Mouse (Mus musculus) hindbrain, embryonic 10.5 days (tissue): ENCODE results near the gene Bmp7. TPM values are rescaled to one million over a fixed set of nuclear protein-coding genes. Genes with fewer than 3 reads are reported as not detected.

Experiments used
- DNase-seq: peaks from one replicate; pipeline ENCODE4 v3.0.0-alpha.2; 2017; ENCODE audit warnings: low spot score
- H3K27ac ChIP-seq: fragments of 300-500 bp; sonication (generic); 2 replicates; pipeline ENCODE4 v1.5.1; 2016; ENCODE audit warnings: mild to moderate bottlenecking, moderate library complexity
- H3K27me3 ChIP-seq: fragments of 300-500 bp; sonication (generic); 2 replicates; pipeline ENCODE4 v1.6.1; 2016; ENCODE audit warnings: mild to moderate bottlenecking; ENCODE audit not compliant: poor library complexity, insufficient read depth, severe bottlenecking
- H3K36me3 ChIP-seq: fragments of 300-500 bp; sonication (generic); 2 replicates; pipeline ENCODE4 v1.6.1; 2016; ENCODE audit warnings: mild to moderate bottlenecking, moderate library complexity
- H3K4me1 ChIP-seq: fragments of 300-500 bp; sonication (generic); replicated peaks from 2 replicates; pipeline ENCODE4 v1.6.1; 2016; ENCODE audit warnings: mild to moderate bottlenecking
- H3K4me3 ChIP-seq: fragments of 300-500 bp; sonication (generic); 2 replicates; pipeline ENCODE4 v1.5.1; 2016; ENCODE audit warnings: mild to moderate bottlenecking, moderate library complexity
- H3K9me3 ChIP-seq: fragments of 300-500 bp; sonication (generic); 2 replicates; pipeline ENCODE4 v1.6.1; 2016; ENCODE audit warnings: mild to moderate bottlenecking, moderate library complexity
- WGBS: fragments of 180-500 bp; shearing (Covaris S2); methylation state at CpG from one replicate; pipeline ENCODE4 v1.1.7; 2016; 5-methylcytosine and 5-hydroxymethylcytosine counted together
- polyA plus RNA-seq: library from polyadenylated mRNA; unstranded; fragments of >200 nt; fragmentation: Nextera tagmentation; extraction: Ambion mirVana; gene quantifications from 2 replicates; pipeline ENCODE4 v1.2.1, GENCODE M21; 2016

The Bmp7 gene
- polyA plus RNA-seq, 1 experiment from 2014 or later: 12.9 TPM

DNA sequence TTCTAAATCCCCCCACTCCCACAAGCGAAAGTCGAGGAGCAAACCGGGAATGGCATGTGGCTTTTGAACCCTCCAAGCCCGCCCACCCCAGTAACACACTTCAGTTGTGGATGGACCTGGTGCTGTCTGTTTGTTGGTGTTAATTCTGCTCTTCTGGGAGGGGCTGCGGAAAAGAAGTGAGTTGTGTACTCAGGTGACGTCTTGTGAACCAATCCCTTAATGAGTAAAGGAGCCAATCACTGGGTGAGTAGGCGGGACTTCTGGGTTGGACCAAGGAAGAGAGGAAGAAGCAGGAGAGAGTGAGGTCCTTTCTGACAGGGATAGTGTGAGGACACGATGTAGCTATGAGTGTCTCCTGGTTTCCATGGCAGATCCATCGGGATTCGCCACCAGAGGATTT lies 83.1 kb downstream of the Bmp7 start:
- 0 out of 2 replicates have a peak overlapping the region, but pooled peaks have one; percentile 25 for H3K27ac ChIP-seq
- H3K4me1 ChIP-seq: peaks cover 25% of the 10 kb centered on the region
- peaks cover 8% of the 10 kb centered on the region for H3K27me3 ChIP-seq
- H3K36me3 ChIP-seq: no peaks in the 10 kb centered on the region
- DNase-seq: no peak
- 63% methylated on average over 10 of the region's 10 CpGs for WGBS
- no peak overlapping the region for H3K4me3 ChIP-seq
- peaks cover 4% of the 10 kb centered on the region; the same call in 1 of the 2 replicates for H3K9me3 ChIP-seq

DNA sequence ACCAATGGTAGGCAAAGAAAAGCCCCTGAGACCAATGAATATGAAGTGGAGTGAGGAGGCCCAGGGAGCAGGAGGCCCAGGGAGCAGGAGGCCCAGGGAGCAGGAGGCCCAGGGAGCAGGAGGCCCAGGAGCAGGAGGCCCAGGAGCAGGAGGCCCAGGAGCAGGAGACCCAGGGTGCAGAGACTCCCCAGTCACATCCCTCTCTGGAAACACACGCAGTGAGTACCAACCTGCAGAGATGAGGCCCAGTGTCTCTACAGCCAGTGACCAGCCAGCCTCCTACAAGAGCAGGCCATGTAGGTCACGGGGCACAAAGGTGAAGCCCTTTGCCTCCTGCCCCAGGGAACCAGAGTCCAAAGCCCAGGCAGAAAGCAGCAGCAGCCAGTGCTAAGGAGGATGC lies 83.6 kb downstream of the Bmp7 start:
- peaks cover 30% of the 10 kb centered on the region for H3K4me1 ChIP-seq
- H3K36me3 ChIP-seq: no peaks in the 10 kb centered on the region
- H3K27ac ChIP-seq: peak overlapping the region; percentile 25; the same call in 1 of the 2 replicates
- DNase-seq: no peak
- H3K4me3 ChIP-seq: no peak overlapping the region
- H3K9me3 ChIP-seq: peaks cover 4% of the 10 kb centered on the region; the same call in 1 of the 2 replicates
- WGBS: 35% methylated on average over 2 of the region's 2 CpGs
- H3K27me3 ChIP-seq: peaks cover 8% of the 10 kb centered on the region

DNA sequence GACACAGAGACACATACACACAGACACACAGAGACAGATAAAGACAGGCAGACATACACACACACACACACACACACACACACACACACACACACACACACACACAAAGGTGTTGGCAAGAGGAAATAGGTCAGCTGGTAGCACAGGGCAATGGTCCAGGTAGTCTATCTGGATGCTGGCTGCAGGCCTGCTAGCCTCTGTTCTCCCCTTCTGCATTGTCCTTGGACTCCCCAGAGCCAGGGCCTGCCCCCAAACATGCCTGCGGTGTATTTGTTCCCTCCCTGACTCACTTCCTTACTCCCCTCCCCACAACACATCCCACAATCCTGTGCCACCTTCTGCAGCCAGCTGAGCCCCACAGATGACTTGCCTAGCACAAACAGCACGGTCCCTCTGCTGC lies 86.0 kb downstream of the Bmp7 start:
- DNase-seq: no peak
- no peak overlapping the region for H3K4me3 ChIP-seq
- H3K27me3 ChIP-seq: peaks cover 3% of the 10 kb centered on the region; the same call in 1 of the 2 replicates
- H3K36me3 ChIP-seq: no peaks in the 10 kb centered on the region
- WGBS: 81% methylated on average over 2 of the region's 2 CpGs
- H3K4me1 ChIP-seq: peaks cover 28% of the 10 kb centered on the region
- no peak overlapping the region for H3K27ac ChIP-seq
- peaks cover 2% of the 10 kb centered on the region; the same call in 1 of the 2 replicates for H3K9me3 ChIP-seq

DNA sequence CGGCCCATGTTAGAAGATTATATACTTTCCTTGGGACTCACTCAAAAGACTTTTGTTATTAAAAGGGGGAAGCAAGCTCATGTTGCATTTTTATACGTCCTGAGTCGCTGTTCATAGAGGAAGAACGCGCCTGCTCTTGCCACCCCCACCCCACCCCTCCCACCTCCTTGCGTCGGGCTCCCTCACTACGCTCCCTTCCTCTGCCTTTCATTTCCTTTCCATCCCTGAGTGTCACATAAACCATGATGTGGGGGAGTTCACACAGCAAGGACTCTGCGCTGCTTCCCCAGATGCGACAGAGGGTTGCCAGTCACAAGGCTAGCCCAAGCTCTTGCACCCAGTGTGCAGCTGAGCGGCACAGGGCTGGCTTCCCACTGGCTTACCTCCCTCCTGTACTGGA lies 88.3 kb downstream of the Bmp7 start:
- 81% methylated on average over 11 of the region's 11 CpGs for WGBS
- Histone ChIP-seq H3K27ac (no peak overlapping the region), H3K4me1 (peaks cover 36% of the 10 kb centered on the region), H3K4me3 (no peak overlapping the region), H3K36me3 (no peaks in the 10 kb centered on the region), H3K27me3 (peaks cover 3% of the 10 kb centered on the region; the same call in 1 of the 2 replicates), H3K9me3 (no peaks in the 10 kb centered on the region)
- no peak for DNase-seq

DNA sequence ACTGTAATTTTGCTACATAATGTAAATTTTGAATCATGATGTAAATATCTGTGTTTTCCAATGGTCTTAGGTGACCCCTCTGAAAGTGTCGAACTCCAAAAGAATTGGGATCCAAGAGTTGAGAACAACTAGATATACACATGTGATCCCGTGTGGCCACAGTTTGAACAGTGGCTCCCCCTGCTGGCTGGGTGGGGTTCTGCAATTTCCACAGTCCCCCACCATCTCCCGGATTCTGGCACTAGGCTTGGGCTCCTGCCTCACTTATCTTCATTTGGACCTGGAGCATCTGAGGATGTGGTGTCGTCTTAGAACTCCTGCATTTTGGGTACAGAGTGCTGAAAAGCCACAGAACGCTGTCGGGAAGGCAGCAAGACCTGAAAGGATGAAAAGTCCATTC lies 91.9 kb downstream of the Bmp7 start:
- H3K36me3 ChIP-seq: no peaks in the 10 kb centered on the region
- no peak overlapping the region for H3K4me3 ChIP-seq
- no peaks in the 10 kb centered on the region for H3K9me3 ChIP-seq
- H3K27me3 ChIP-seq: peaks cover 3% of the 10 kb centered on the region
- no peak overlapping the region for H3K27ac ChIP-seq
- DNase-seq: no peak
- 68% methylated on average over 6 of the region's 6 CpGs for WGBS
- peaks cover 38% of the 10 kb centered on the region for H3K4me1 ChIP-seq

DNA sequence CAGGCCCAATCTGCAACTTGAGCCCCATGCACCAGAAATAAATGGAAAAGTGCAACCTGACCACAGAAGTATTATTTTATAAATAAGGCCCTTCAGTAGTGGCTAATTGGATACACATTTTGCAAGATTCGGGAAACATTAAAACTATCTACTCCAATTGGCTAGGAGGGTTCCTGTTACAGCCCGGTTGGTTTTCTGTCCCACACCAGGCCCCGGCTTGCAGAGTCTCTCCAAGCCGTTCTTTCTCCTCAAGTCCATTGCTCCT lies 93.9 kb downstream of the Bmp7 start:
- no peaks in the 10 kb centered on the region for H3K36me3 ChIP-seq
- 77% methylated on average over 4 of the region's 4 CpGs for WGBS

DNA sequence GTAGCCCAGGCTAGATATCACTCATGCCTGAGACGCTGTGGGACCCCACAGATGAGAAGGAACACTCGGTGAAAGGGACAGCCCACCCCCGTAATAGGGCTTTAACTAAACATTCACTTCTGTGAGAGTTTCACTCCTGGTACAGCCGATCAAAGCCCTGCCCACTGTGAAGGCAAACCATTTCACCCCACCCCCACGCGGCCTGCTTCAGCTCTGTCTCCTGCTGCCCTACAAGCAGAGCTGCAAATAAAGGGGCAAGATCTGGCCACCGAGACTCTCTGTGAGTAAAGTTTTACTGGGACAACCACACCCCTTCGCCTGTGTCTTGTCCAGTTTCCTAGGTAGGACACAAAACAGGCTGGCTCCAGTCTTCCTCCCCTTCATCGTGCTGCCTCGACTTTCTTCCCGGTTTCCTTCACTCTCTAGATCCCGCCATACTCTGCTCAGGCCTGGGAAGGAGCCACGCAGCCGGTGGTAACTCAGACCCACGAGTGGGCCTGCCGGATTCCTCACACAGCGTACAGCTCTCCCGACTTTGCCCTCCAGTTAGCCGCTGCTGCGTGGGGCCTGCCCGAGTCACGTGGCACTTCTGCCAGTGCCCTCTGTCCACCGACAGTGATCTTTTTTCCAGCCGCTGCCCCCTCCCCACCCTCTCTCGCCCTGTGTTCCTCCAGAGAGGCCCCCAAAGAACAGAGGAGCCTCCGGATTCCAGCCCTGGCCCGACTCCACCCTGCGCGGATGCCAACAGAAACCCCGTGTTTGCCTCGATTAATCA lies 94.4 kb downstream of the Bmp7 start:
- Histone ChIP-seq H3K27me3 (no peaks in the 10 kb centered on the region; the same call in 1 of the 2 replicates), H3K4me3 (no peak overlapping the region), H3K4me1 (peaks cover 29% of the 10 kb centered on the region), H3K36me3 (no peaks in the 10 kb centered on the region), H3K9me3 (no peaks in the 10 kb centered on the region), H3K27ac (peak overlapping the region; percentile 64)
- no peak for DNase-seq
- WGBS: 62% methylated on average over 31 of the region's 31 CpGs

More for the DNA sequence above, 93.9 kb downstream of the Bmp7 start:
- DNase-seq: no peak
- Histone ChIP-seq H3K4me3 (no peak overlapping the region), H3K4me1 (peaks cover 25% of the 10 kb centered on the region), H3K9me3 (no peaks in the 10 kb centered on the region), H3K27ac (no peak overlapping the region), H3K27me3 (peaks cover 2% of the 10 kb centered on the region)

DNA sequence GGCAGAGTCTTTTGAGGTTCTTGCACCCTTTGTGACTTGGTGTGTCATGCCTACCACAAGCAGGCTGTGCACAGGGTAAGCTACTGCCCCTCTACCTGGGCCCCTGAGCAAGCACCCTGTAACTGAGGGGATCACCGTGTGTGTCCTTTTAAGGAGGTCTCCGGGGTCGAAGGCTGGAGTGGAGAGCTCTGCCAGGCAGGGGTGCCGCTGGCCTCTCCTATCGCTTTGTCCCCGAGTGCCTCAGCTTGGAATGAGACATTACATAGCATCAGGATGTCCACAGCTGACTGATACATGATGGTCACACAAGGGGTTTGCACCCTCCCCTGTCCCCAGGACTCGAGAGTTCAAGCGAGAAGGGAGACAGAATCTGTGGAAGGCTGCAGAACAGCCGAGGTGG lies 96.2 kb downstream of the Bmp7 start:
- no peak for DNase-seq
- H3K4me1 ChIP-seq: peaks cover 32% of the 10 kb centered on the region
- H3K27ac ChIP-seq: no peak overlapping the region
- H3K4me3 ChIP-seq: no peak overlapping the region
- WGBS: 84% methylated on average over 9 of the region's 9 CpGs
- no peaks in the 10 kb centered on the region for H3K36me3 ChIP-seq
- H3K27me3 ChIP-seq: peaks cover 6% of the 10 kb centered on the region
- H3K9me3 ChIP-seq: no peaks in the 10 kb centered on the region

DNA sequence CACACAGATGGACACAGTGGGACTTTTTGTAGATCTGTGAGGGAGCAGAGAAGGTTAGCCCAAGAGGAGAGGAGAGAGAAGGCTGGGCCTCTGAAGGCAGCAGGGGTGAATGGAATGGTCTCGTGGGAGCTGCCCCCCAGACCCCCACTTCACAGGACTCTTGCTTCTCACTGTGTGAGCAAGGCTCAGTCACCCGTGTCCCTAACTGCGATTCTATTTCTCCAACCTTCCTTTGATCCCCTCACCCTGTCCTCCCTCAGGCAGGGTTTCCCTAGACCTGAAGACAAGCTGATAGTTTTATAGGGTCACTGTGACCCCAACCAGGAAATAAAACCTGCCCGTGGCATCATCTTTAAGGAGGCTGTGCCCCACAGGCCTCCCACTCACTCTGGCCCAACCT lies 97.8 kb downstream of the Bmp7 start:
- 71% methylated on average over 4 of the region's 4 CpGs for WGBS

DNA sequence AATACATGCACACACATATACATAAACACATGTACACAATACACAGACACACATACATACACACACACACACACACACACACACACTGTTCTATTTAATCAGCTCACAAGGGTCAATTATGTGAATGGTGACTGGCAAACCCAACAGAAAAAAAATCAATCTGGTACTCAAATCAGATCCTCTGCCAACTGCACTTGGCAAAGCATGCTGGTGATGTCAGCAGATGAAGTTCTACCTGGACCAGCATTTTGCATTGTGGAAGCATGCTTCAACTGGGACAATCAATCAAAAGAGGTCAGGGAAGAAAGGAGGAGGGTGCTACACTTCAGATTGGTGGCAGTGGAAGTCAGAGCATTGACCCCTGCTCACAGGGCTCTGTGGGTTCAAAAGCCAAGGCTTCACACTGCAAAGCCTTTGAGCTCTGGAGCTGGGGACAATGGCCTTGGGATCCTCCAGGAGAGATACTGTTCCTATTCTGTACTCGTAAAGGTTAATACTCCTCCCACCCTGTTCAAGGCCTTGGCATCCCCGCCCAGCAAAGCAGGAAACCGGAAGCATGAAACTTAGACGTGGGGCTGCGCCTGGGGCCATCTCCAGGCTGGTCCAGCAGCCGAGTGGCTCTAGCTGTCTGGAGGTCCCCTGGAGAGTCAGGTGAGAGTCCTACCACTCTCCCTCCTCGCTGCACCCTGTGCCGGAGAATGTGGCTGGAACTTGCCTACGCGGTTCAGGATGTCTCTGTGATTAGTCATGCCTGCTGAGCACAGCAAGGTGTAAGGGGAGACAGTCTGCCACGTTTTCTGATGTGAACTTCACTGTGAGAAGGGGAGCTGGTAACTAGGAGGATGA lies 99.0 kb downstream of the Bmp7 start:
- no peak overlapping the region for H3K27ac ChIP-seq
- H3K4me1 ChIP-seq: peaks cover 38% of the 10 kb centered on the region

More for the DNA sequence above, 97.8 kb downstream of the Bmp7 start:
- no peaks in the 10 kb centered on the region for H3K36me3 ChIP-seq
- DNase-seq: no peak
- H3K4me1 ChIP-seq: peaks cover 33% of the 10 kb centered on the region
- H3K4me3 ChIP-seq: no peak overlapping the region
- peaks cover 12% of the 10 kb centered on the region for H3K27me3 ChIP-seq
- H3K27ac ChIP-seq: no peak overlapping the region
- no peaks in the 10 kb centered on the region for H3K9me3 ChIP-seq

DNA sequence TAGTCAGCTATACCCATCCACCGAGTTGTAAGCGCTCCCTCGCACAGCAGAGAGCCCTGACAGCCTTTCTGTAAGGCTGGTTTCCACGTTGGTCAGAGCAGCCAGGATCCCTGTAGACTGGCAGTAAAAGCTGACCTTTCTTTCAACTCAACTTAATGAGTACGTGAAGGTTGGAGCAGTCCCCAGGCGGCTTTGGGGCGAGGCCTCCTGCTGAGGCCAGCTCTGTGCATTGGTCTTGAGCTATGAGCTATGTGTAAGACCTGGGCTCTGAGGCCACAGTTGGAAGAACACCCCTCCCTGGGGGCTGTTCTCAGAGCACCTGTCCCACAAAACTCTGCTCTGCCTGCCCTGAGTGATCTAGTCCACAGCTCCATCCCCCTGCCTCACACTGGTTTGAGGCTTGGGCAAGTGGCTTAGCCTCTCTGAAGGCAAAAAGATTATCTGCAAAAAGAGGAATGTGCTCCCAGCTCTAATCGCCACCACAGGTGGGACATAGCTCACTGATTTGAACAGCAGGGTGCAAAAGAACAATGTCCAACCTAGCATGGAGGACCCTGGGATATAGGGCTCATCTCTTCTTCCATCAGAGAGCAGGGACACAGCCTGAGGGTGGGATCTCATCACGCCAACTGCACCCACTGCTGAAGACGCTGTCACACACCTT lies 100.7 kb downstream of the Bmp7 start:
- H3K4me1 ChIP-seq: peaks cover 26% of the 10 kb centered on the region
- H3K27ac ChIP-seq: no peak overlapping the region
- H3K36me3 ChIP-seq: no peaks in the 10 kb centered on the region
- no peak overlapping the region for H3K4me3 ChIP-seq
- 35% methylated on average over 10 of the region's 10 CpGs for WGBS
- DNase-seq: no peak
- no peaks in the 10 kb centered on the region for H3K9me3 ChIP-seq
- peaks cover 12% of the 10 kb centered on the region; the same call in 1 of the 2 replicates for H3K27me3 ChIP-seq

More for the DNA sequence above, 99.0 kb downstream of the Bmp7 start:
- Histone ChIP-seq H3K36me3 (no peaks in the 10 kb centered on the region), H3K27me3 (peaks cover 12% of the 10 kb centered on the region), H3K9me3 (no peaks in the 10 kb centered on the region), H3K4me3 (no peak overlapping the region)
- DNase-seq: no peak
- WGBS: 62% methylated on average over 11 of the region's 11 CpGs

DNA sequence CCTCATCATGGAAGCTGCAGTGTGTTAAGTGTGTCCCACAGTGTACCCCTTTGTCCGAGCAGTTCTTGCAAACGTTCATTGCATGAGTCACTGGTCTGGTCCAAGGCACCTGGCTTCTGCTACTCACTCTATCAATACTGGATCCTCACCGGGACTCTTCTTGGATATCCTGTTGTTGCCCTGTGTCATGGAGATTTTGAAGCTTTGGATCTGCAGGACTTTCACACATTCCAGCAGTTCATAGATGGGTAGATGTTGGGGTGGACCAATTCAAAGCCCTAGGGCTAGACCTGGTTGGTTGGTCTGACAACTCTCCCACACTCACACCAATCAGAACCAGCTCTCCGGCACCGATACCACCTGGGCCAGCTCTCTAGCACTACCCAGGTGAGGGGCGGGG lies 103.6 kb downstream of the Bmp7 start:
- 86% methylated on average over 6 of the region's 6 CpGs for WGBS
- no peaks in the 10 kb centered on the region for H3K36me3 ChIP-seq
- H3K27me3 ChIP-seq: peaks cover 16% of the 10 kb centered on the region; the same call in 1 of the 2 replicates
- H3K4me1 ChIP-seq: peaks cover 43% of the 10 kb centered on the region
- H3K27ac ChIP-seq: no peak overlapping the region
- H3K9me3 ChIP-seq: no peaks in the 10 kb centered on the region
- DNase-seq: no peak
- no peak overlapping the region for H3K4me3 ChIP-seq
